Mouse (Mus musculus) stomach, postnatal 0 days (tissue): ENCODE results near the gene Tmem63a.

ENCODE experiments used
- CTCF ChIP-seq: IDR thresholded peaks from 2 replicates; pipeline ENCODE4 v1.5.1; 2016; ENCODE audit warnings: antibody characterized with exemption, low read depth, mild to moderate bottlenecking, moderate library complexity
- EP300 ChIP-seq: optimal IDR thresholded peaks from 2 replicates; pipeline ENCODE3; 2016; ENCODE audit warnings: antibody characterized with exemption

GRCm38 (mm10) chr1:180916425-180916824, 25.7 kb upstream of the Tmem63a start:
- no peak for TF ChIP-seq EP300
- TF ChIP-seq CTCF = no peak
